Mouse (Mus musculus) heart, embryonic 13.5 days (tissue): ENCODE data around the gene Gm4869. TPM values are rescaled to one million over a fixed set of nuclear protein-coding genes. Genes with fewer than 3 reads are reported as not detected.

ENCODE experiments used
- ATAC-seq: fragments of 200-750 bp; cut with Nextera tagmentation; 2 replicates; pipeline ENCODE4 v1.8.0; 2017; ENCODE audit warnings: moderate TSS enrichment; ENCODE audit not compliant: insufficient number of reproducible peaks, low FRiP score, low TSS enrichment; ENCODE audit errors: extremely low read depth
- H3K27ac ChIP-seq: fragments of 300-500 bp; sonication (generic); replicated peaks from 2 replicates; pipeline ENCODE4 v1.5.1; 2015; ENCODE audit warnings: moderate library complexity, mild to moderate bottlenecking, inconsistent platforms
- H3K27me3 ChIP-seq: fragments of 300-500 bp; sonication (generic); replicated peaks from 2 replicates; pipeline ENCODE4 v1.6.1; 2015; ENCODE audit warnings: mild to moderate bottlenecking, inconsistent platforms
- H3K36me3 ChIP-seq: fragments of 300-500 bp; sonication (generic); 2 replicates; pipeline ENCODE4 v1.6.1; 2015; ENCODE audit warnings: mild to moderate bottlenecking, inconsistent platforms
- H3K4me1 ChIP-seq: fragments of 300-500 bp; sonication (generic); 2 replicates; pipeline ENCODE4 v1.6.1; 2015; ENCODE audit warnings: inconsistent platforms
- H3K4me2 ChIP-seq: fragments of 300-500 bp; sonication (generic); 2 replicates; pipeline ENCODE4 v1.6.1; 2015; ENCODE audit warnings: inconsistent platforms, mild to moderate bottlenecking, moderate library complexity
- H3K4me3 ChIP-seq: fragments of 300-500 bp; sonication (generic); 2 replicates; pipeline ENCODE4 v1.5.1; 2015; ENCODE audit warnings: moderate library complexity, mild to moderate bottlenecking, inconsistent platforms
- H3K9ac ChIP-seq: fragments of 300-500 bp; sonication (generic); 2 replicates; pipeline ENCODE4 v1.6.1; 2015; ENCODE audit warnings: inconsistent platforms, mild to moderate bottlenecking, moderate library complexity
- H3K9me3 ChIP-seq: fragments of 300-500 bp; sonication (generic); 2 replicates; pipeline ENCODE4 v1.6.1; 2016; ENCODE audit warnings: inconsistent platforms
- WGBS: fragments of 180-500 bp; shearing (Covaris S2); methylation state at CpG from one replicate; pipeline ENCODE4 v1.1.7; 2015; ENCODE audit warnings: mixed read lengths; 5-methylcytosine and 5-hydroxymethylcytosine counted together
- microRNA-seq: library from miRNA; unstranded; fragments of <30 nt; microRNA quantifications from one replicate; pipeline ENCODE4, GENCODE M21; 2016
- polyA plus RNA-seq: library from polyadenylated mRNA; unstranded; fragments of >200 nt; fragmentation: Nextera tagmentation; extraction: Ambion mirVana; gene quantifications from 2 replicates; pipeline ENCODE4 v1.2.1, GENCODE M21; 2015

Gene Gm4869
- polyA plus RNA-seq, 1 experiment from 2014 or later = 0.07 TPM

DNA sequence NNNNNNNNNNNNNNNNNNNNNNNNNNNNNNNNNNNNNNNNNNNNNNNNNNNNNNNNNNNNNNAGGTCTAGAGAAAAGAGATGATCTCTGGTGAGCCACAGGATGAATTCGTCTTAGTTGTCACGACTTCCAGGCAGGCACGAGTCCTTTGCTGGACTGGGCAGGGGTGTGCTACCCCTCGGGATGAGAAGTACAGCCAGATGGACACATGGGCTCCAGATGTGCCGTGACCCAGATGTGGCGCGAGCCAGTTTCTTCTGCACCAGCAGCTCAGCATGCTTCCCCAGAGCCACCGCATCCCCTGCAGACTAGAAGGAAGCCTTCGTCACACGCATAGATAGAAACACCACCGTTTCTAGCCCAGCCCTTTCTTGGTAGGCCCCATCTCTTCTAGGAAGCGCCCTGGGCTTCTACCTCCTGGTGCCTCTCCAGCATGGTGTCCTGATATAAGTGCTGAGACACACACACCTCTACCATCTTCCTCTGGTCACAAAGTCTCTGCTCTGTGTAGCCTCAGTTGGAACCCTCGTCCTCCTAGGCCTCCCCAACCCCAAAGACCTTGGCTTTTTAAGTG, 92.8 kb downstream of the Gm4869 start:
- ATAC-seq = no peak
- no peak overlapping the region for H3K27ac ChIP-seq
- WGBS = 71% methylated on average over 13 of the region's 13 CpGs
- H3K4me2 ChIP-seq = no peak overlapping the region
- H3K36me3 ChIP-seq = no peaks in the 10 kb centered on the region
- no peaks in the 10 kb centered on the region for H3K9me3 ChIP-seq
- H3K4me3 ChIP-seq = no peak overlapping the region
- H3K4me1 ChIP-seq = peaks cover 7% of the 10 kb centered on the region
- H3K9ac ChIP-seq = no peak overlapping the region
- 0 out of 2 replicates have a peak, but pooled peaks cover under 1% of the 10 kb centered on the region for H3K27me3 ChIP-seq

DNA sequence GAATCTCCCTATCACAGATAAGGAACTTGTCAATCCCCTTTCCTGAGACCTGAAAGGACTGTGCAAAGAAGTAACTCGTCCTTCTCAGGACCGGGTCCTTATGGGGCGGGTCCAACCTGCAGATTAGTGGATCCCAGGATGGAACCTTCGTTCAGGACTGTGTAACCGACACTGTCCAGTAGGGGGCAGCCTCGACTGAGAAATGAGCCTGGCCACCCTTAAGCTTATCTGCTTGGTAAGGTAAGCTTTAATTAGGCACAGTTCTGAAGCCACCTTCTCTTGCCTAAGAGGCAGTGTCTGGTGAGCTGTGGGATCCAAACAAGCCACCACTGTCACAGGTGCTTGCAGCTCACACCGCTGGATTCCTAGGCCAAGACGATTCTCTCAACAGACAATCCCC, 94.7 kb downstream of the Gm4869 start:
- H3K27me3 ChIP-seq = 0 out of 2 replicates have a peak, but pooled peaks cover 2% of the 10 kb centered on the region
- no peaks in the 10 kb centered on the region for H3K36me3 ChIP-seq
- no peaks in the 10 kb centered on the region for H3K9me3 ChIP-seq
- 13% methylated on average over 8 of the region's 8 CpGs for WGBS
- no peak overlapping the region for H3K9ac ChIP-seq
- no peak overlapping the region for H3K4me3 ChIP-seq
- H3K4me2 ChIP-seq = no peak overlapping the region
- H3K27ac ChIP-seq = no peak overlapping the region
- no peak for ATAC-seq
- H3K4me1 ChIP-seq = peaks cover 7% of the 10 kb centered on the region

GRCm38 (mm10) chr5:140542811-140543575, 97.5 kb downstream of the Gm4869 start:
- WGBS = 72% methylated on average over 9 of the region's 9 CpGs
- Histone ChIP-seq H3K27ac (no peak overlapping the region), H3K4me1 (no peaks in the 10 kb centered on the region), H3K4me2 (no peak overlapping the region), H3K27me3 (0 out of 2 replicates have a peak, but pooled peaks cover 2% of the 10 kb centered on the region), H3K36me3 (no peaks in the 10 kb centered on the region), H3K9ac (no peak overlapping the region), H3K9me3 (no peaks in the 10 kb centered on the region), H3K4me3 (no peak overlapping the region)
- no peak for ATAC-seq

Small RNA genes lying within 50 kb of the gene (microRNA-seq; reads per million reads assigned to microRNA genes)
- gene Mir7038 = not detected

Other genes starting within 250 kb of the Gm4869 start
- 25.2 and 26.1 TPM in 2 replicates for gene Mad1l1, start 124.1 kb upstream of the Gm4869 start, polyA plus RNA-seq
- 28.2 and 31.3 TPM in 2 replicates for gene Nudt1, start 124.0 kb upstream of the Gm4869 start, polyA plus RNA-seq
- 14.7 and 15.1 TPM in 2 replicates for gene Mrm2, start 113.7 kb upstream of the Gm4869 start, polyA plus RNA-seq
- 15.0 and 16.1 TPM in 2 replicates for gene Snx8, start 56.4 kb upstream of the Gm4869 start, polyA plus RNA-seq
- 80.5 and 82.6 TPM in 2 replicates for gene Eif3b, start 26.3 kb upstream of the Gm4869 start, polyA plus RNA-seq
- 16.2 and 17.5 TPM in 2 replicates for gene Chst12, start 59.9 kb downstream of the Gm4869 start, polyA plus RNA-seq
- not detected in 2 replicates for gene Grifin, start 119.4 kb downstream of the Gm4869 start, polyA plus RNA-seq
- 3.3 and 3.5 TPM in 2 replicates for gene Lfng, start 161.7 kb downstream of the Gm4869 start, polyA plus RNA-seq
- 25.0 and 25.4 TPM in 2 replicates for gene Ttyh3, start 203.4 kb downstream of the Gm4869 start, polyA plus RNA-seq